Mouse (Mus musculus) MEL (cell line): ENCODE measurements around the gene Tdrd3. TPM values are rescaled to one million over a fixed set of nuclear protein-coding genes. Genes with fewer than 3 reads are reported as not detected.

ENCODE experiments used
- DNase-seq: peaks from one replicate; pipeline ENCODE4 v3.0.0; 2011; ENCODE audit warnings: low read depth, low spot score
- H3K27ac ChIP-seq: 2 replicates; pipeline ENCODE4 v1.5.1; 2012; ENCODE audit warnings: low read depth, mild to moderate bottlenecking, control low read depth, low read length, moderate library complexity; ENCODE audit not compliant: control insufficient read depth
- H3K27me3 ChIP-seq, 2 experiments: fragments of 150-350 bp in 1 of 2; sonication (generic) in 1 of 2; 2 replicates each; pipeline ENCODE4 v1.6.1; 2012; ENCODE audit warnings: low read length in 2 of 2, mild to moderate bottlenecking in 2 of 2, improper control_type of control experiment in 1 of 2, moderate library complexity in 1 of 2; ENCODE audit not compliant: insufficient read depth in 2 of 2, control insufficient read depth in 1 of 2
- H3K36me3 ChIP-seq, 2 experiments: 2 replicates each; pipeline ENCODE4 v1.6.1; 2012 to 2014; ENCODE audit warnings: low read length in 2 of 2, improper control_type of control experiment in 1 of 2, inconsistent platforms in 1 of 2, mild to moderate bottlenecking in 1 of 2; ENCODE audit not compliant: insufficient read depth in 2 of 2, control insufficient read depth in 1 of 2
- H3K4me1 ChIP-seq, 2 experiments: fragments of 150-350 bp in 1 of 2; sonication (generic) in 1 of 2; 2 replicates each; pipeline ENCODE4 v1.6.1; 2012; ENCODE audit warnings: low read length in 2 of 2, improper control_type of control experiment in 1 of 2, mild to moderate bottlenecking in 1 of 2; ENCODE audit not compliant: insufficient read depth in 2 of 2, control insufficient read depth in 1 of 2
- H3K4me3 ChIP-seq, 2 experiments: fragments of 150-350 bp in 1 of 2; sonication (generic) in 1 of 2; 2 replicates each; pipeline ENCODE4 v1.5.1; 2012; ENCODE audit warnings: low read depth in 2 of 2, low read length in 2 of 2, mild to moderate bottlenecking in 2 of 2, moderate library complexity in 2 of 2, control low read depth in 1 of 2, improper control_type of control experiment in 1 of 2; ENCODE audit not compliant: control insufficient read depth in 1 of 2, insufficient read depth in 1 of 2
- H3K79me2 ChIP-seq: 2 replicates; pipeline ENCODE4 v1.6.1; 2012; ENCODE audit warnings: mild to moderate bottlenecking, low read length, moderate library complexity; ENCODE audit not compliant: control insufficient read depth, poor library complexity, insufficient read depth
- H3K9ac ChIP-seq: 2 replicates; pipeline ENCODE4 v1.6.1; 2012; ENCODE audit warnings: low read depth, mild to moderate bottlenecking, control low read depth, low read length, moderate library complexity; ENCODE audit not compliant: control insufficient read depth, poor library complexity, severe bottlenecking
- H3K9me3 ChIP-seq: fragments of 150-350 bp; sonication (generic); replicated peaks from 2 replicates; pipeline ENCODE4 v1.6.1; 2012; ENCODE audit warnings: mild to moderate bottlenecking, low read length, improper control_type of control experiment, moderate library complexity; ENCODE audit not compliant: insufficient read depth
- CHD1 ChIP-seq: IDR thresholded peaks from 2 replicates; pipeline ENCODE4 v1.6.1; 2012; ENCODE audit warnings: low read depth, mild to moderate bottlenecking, inconsistent platforms, low read length, improper control_type of control experiment
- ETS1 ChIP-seq: IDR thresholded peaks from 2 replicates; pipeline ENCODE4 v1.6.1; 2012; ENCODE audit warnings: low read depth, mild to moderate bottlenecking, inconsistent platforms, low read length, improper control_type of control experiment, moderate library complexity
- MAX ChIP-seq: IDR thresholded peaks from 2 replicates; pipeline ENCODE4 v1.6.1; 2011; ENCODE audit warnings: low read length, improper control_type of control experiment
- NELFE ChIP-seq: IDR thresholded peaks from 2 replicates; pipeline ENCODE4 v1.6.1; 2011; ENCODE audit warnings: low read depth, low read length, improper control_type of control experiment
- NRF1 ChIP-seq: IDR thresholded peaks from 2 replicates; pipeline ENCODE4 v1.6.1; 2014; ENCODE audit warnings: low read depth, mild to moderate bottlenecking, inconsistent platforms, low read length, improper control_type of control experiment, moderate library complexity; ENCODE audit not compliant: poor library complexity, insufficient read depth, severe bottlenecking
- POLR2A ChIP-seq, 2 experiments: IDR thresholded peaks; 2 replicates each; pipeline ENCODE4 v1.6.1; 2011 to 2012; ENCODE audit warnings: low read length in 2 of 2, mild to moderate bottlenecking in 2 of 2, control low read depth in 1 of 2, improper control_type of control experiment in 1 of 2, low read depth in 1 of 2, moderate library complexity in 1 of 2; ENCODE audit not compliant: control insufficient read depth in 1 of 2, insufficient read depth in 1 of 2, poor library complexity in 1 of 2
- POLR2AphosphoS5 ChIP-seq: IDR thresholded peaks from 2 replicates; pipeline ENCODE4 v1.6.1; 2012; ENCODE audit warnings: low read depth, borderline replicate concordance, mild to moderate bottlenecking, inconsistent platforms, low read length, moderate library complexity, mixed read lengths
- RAD21 ChIP-seq: IDR thresholded peaks from 2 replicates; pipeline ENCODE4 v1.6.1; 2011; ENCODE audit warnings: mild to moderate bottlenecking, low read depth, low read length, improper control_type of control experiment
- RCOR1 ChIP-seq: IDR thresholded peaks from 2 replicates; pipeline ENCODE4 v1.6.1; 2012; ENCODE audit warnings: low read depth, mild to moderate bottlenecking, inconsistent platforms, low read length, improper control_type of control experiment
- SIN3A ChIP-seq: IDR thresholded peaks from 2 replicates; pipeline ENCODE4 v1.6.1; 2012; ENCODE audit warnings: low read length, improper control_type of control experiment, inconsistent platforms
- TBP ChIP-seq: IDR thresholded peaks from 2 replicates; pipeline ENCODE4 v1.8.0; 2011; ENCODE audit warnings: low read depth, low read length, improper control_type of control experiment
- TCF12 ChIP-seq: IDR thresholded peaks from 2 replicates; pipeline ENCODE4 v1.6.1; 2014; ENCODE audit warnings: low read depth, mild to moderate bottlenecking, inconsistent platforms, low read length, improper control_type of control experiment, moderate library complexity
- USF2 ChIP-seq, 2 experiments: IDR thresholded peaks; 2 replicates each; pipeline ENCODE4 v1.6.1; 2011 to 2012; ENCODE audit warnings: improper control_type of control experiment in 2 of 2, low read length in 2 of 2, borderline replicate concordance in 1 of 2, inconsistent platforms in 1 of 2, low read depth in 1 of 2, mild to moderate bottlenecking in 1 of 2; ENCODE audit not compliant: insufficient read depth in 1 of 2
- ZNF384 ChIP-seq: IDR thresholded peaks from 2 replicates; pipeline ENCODE4 v1.6.1; 2012; ENCODE audit warnings: low read depth, mild to moderate bottlenecking, inconsistent platforms, low read length, improper control_type of control experiment
- polyA plus RNA-seq, 2 experiments: library from polyadenylated mRNA; stranded (reverse) in 1 of 2; unstranded in 1 of 2; fragments of >175 nt in 1 of 2; fragments of >200 nt in 1 of 2; gene quantifications; 2 replicates each; pipeline versions ENCODE4 v1.2.1 to v1.2.4; 2012; ENCODE audit warnings: low replicate concordance in 2 of 2, low read depth in 1 of 2; ENCODE audit not compliant: insufficient read length in 2 of 2, insufficient read depth in 1 of 2, missing spikeins in 1 of 2
- total RNA-seq: library from RNA; depleted of rRNA; stranded (reverse); fragments of 300-350 nt; gene quantifications from 2 replicates; pipeline ENCODE4 v1.2.3, GENCODE M21; 2012

Tdrd3 gene
- total and polyA plus RNA-seq, 3 experiments, result 22.5 to 22.6 TPM; not detected in 1

DNA sequence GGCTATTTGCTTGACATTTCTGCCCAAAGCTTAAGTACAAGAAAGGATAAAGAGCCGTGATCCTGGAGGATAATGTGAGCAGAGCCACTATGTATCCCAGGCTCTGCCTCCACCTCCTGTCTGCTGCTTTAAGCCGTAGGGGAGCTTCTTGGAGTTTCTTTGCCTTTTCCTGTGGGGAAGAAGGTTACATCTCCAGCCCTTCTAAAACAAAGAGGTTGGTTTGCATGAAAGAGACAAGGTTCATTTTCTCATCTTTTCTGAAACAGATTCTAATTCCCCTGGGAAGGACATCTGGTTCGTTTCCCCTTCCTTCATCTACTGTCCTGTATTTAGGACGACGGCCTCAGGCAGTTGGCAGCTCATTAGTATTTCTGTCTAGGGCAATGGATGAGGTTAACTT lies 19.8 kb upstream of the Tdrd3 start:
- H3K4me1 ChIP-seq, result no peaks in the 10 kb centered on the region
- no peak for DNase-seq
- H3K9me3 ChIP-seq, result no peaks in the 10 kb centered on the region
- no peaks in the 10 kb centered on the region for H3K27me3 ChIP-seq
- no peak for TF ChIP-seq TBP
- TF ChIP-seq POLR2A (IDR thresholded peaks at IDR 0.05; ENCODE audit: control insufficient read depth in 1 of 2, insufficient read depth in 1 of 2, low read depth in 1 of 2, low read length in 2 of 2, poor library complexity in 1 of 2), result no peak
- no peak for TF ChIP-seq ZNF384
- no peak for TF ChIP-seq POLR2AphosphoS5
- TF ChIP-seq MAX, result no peak
- no peak for TF ChIP-seq TCF12
- TF ChIP-seq RCOR1, result no peak
- TF ChIP-seq NRF1, result no peak
- no peak for TF ChIP-seq NELFE
- no peak for TF ChIP-seq RAD21
- TF ChIP-seq ETS1, result no peak
- no peak overlapping the region for H3K27ac ChIP-seq
- H3K79me2 ChIP-seq, result no peaks in the 10 kb centered on the region
- no peak overlapping the region for H3K4me3 ChIP-seq
- H3K36me3 ChIP-seq, result no peaks in the 10 kb centered on the region
- no peak overlapping the region for H3K9ac ChIP-seq

- Histone ChIP-seq H3K4me3 (peak overlapping the region; percentile 76 to 89), H3K9me3 (no peaks in the 10 kb centered on the region), H3K27me3 (no peaks in the 10 kb centered on the region), H3K9ac (peak overlapping the region; percentile 77), H3K4me1 (peaks cover 5 to 19% of the 10 kb centered on the region in 2 experiments), H3K36me3 (peaks cover 0 to 20% of the 10 kb centered on the region in 2 experiments; a peak in 3 of 4 replicates), H3K79me2 (peaks cover 34% of the 10 kb centered on the region), H3K27ac (peak overlapping the region; percentile 18; the same call in 1 of the 2 replicates)
- DNase-seq, result no peak
- TF ChIP-seq NELFE (peak; percentile 92), POLR2A (IDR thresholded peaks at IDR 0.05; ENCODE audit: control insufficient read depth in 1 of 2, insufficient read depth in 1 of 2, low read depth in 1 of 2, low read length in 2 of 2, poor library complexity in 1 of 2) (peak in 1 of 2 experiments; percentile 89; a peak in 1 of 4 replicates), SIN3A (peak; percentile 23; the same call in 1 of the 2 replicates), USF2 (IDR thresholded peaks at IDR 0.05; ENCODE audit: borderline replicate concordance in 1 of 2, insufficient read depth in 1 of 2, low read depth in 1 of 2, low read length in 2 of 2) (no peak), CHD1 (peak; percentile 91; the same call in 1 of the 2 replicates)
These were observed 992 bp upstream of the Tdrd3 start for GRCm38 (mm10) chr14:87415486-87415807.
